Comparison of ENCODE assay signal across 13 mouse cellular contexts in the genomic region with DNA sequence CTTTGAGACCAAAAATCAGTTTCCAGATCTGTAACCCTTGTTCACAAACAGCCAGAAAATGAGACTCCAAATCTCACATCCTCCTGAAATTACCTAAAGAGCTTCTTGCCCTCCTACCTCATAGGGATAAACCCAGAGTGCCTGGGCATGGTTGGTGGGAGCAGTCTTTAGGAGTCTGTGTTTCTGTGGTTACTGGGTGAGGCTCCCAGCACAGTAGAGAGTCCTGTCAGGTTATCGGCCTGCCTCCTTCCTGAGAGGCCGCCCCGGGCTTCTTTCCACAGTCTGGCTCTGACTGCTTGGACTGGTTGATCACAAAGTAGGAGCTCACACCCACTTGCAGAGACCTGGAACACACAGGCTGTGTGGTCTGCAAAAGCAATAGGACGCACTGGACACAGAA.
"Had no signal": no experiment of that assay in that cellular context is flagged by ENCODE, and none has a peak within 500 bp of the region (broad histone marks: within the 10 kb centered on the region; RNA-seq: fewer than 3 reads in every experiment).

No protein-coding gene starts in this region.

- H3K27ac ChIP-seq: hindbrain, embryonic 15.5 days; left cerebral cortex, adult 2 months; limb, embryonic 12.5 days; lung, embryonic 15.5 days; midbrain, embryonic 15.5 days; neural tube, embryonic 12.5 days had no signal

- H3K4me2 ChIP-seq: hindbrain, embryonic 15.5 days; kidney, embryonic 15.5 days; limb, embryonic 12.5 days; lung, embryonic 15.5 days; midbrain, embryonic 11.5 days; midbrain, embryonic 15.5 days; neural tube, embryonic 12.5 days had no signal

- H3K27me3 ChIP-seq: hindbrain, embryonic 15.5 days; kidney, embryonic 15.5 days; limb, embryonic 12.5 days; lung, embryonic 15.5 days; midbrain, embryonic 15.5 days; neural tube, embryonic 12.5 days had no signal

- H3K4me3 ChIP-seq: hindbrain, embryonic 15.5 days; kidney, embryonic 15.5 days; left cerebral cortex, adult 2 months; limb, embryonic 12.5 days; lung, embryonic 15.5 days; midbrain, embryonic 15.5 days; neural tube, embryonic 12.5 days had no signal

- H3K9ac ChIP-seq: hindbrain, embryonic 15.5 days; kidney, embryonic 15.5 days; limb, embryonic 12.5 days; lung, embryonic 15.5 days; midbrain, embryonic 15.5 days; neural tube, embryonic 12.5 days had no signal

- DNase-seq: kidney, adult 2 months; lung, postnatal 14 days; right cerebral cortex, postnatal 14 days; thymus, postnatal 36 days had no signal

- ATAC-seq: intestine, embryonic 16.5 days; midbrain, embryonic 15.5 days had no signal

- H3K4me1 ChIP-seq: hindbrain, embryonic 15.5 days; neural tube, embryonic 12.5 days had no signal

- H3K36me3 ChIP-seq: hindbrain, embryonic 15.5 days; kidney, embryonic 15.5 days; limb, embryonic 12.5 days; lung, embryonic 15.5 days; midbrain, embryonic 15.5 days; neural tube, embryonic 12.5 days had no signal

- H3K9me3 ChIP-seq: hindbrain, embryonic 15.5 days; kidney, embryonic 15.5 days; limb, embryonic 12.5 days; lung, embryonic 15.5 days; midbrain, embryonic 15.5 days; neural tube, embryonic 12.5 days had no signal
